In the genomic region with DNA sequence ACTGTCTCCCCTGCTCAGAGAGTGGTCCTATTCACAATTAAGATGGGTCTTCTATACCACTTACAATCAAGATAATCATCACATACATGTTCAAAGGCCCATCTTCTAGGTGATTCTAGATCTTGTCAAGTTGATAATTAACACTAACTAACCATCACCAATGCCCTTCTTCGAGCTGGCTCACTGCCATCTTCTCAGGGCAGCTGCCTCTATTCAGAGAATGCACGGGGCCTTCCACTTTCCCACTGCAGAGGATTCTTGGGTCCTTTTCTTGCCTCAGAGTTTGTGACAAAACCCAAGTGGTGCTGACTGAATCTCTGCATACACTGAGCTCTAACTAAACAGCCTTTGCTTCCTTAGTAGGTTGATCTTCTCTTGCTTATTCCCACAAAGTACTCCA, we compare ENCODE assay signal across 18 mouse cellular contexts.
"Had no signal": no experiment of that assay in that cellular context is flagged by ENCODE, and none has a peak within 500 bp of the region (broad histone marks: within the 10 kb centered on the region; RNA-seq: fewer than 3 reads in every experiment).

No protein-coding gene starts in this region.

- H3K9me3 ChIP-seq: lung, embryonic 15.5 days; megakaryocyte, embryonic 14.5 days; midbrain, embryonic 13.5 days; midbrain, embryonic 15.5 days; neural tube, embryonic 12.5 days; stomach, embryonic 15.5 days had no signal

- H3K27me3 ChIP-seq: lung, embryonic 15.5 days; midbrain, embryonic 13.5 days; midbrain, embryonic 15.5 days; neural tube, embryonic 12.5 days; stomach, embryonic 15.5 days had no signal

- ATAC-seq: liver, postnatal 0 days; lung, postnatal 0 days; midbrain, embryonic 13.5 days; midbrain, embryonic 15.5 days had no signal

- DNase-seq: liver, postnatal 0 days; lung, adult 2 months; lung, postnatal 14 days; lung, postnatal 36 days; right cerebral cortex, postnatal 14 days; thymus, adult 2 months; thymus, postnatal 25 days; thymus, postnatal 4 days had no signal

- H3K4me3 ChIP-seq: lung, embryonic 15.5 days; megakaryocyte, embryonic 14.5 days; midbrain, embryonic 13.5 days; midbrain, embryonic 15.5 days; neural tube, embryonic 12.5 days; stomach, embryonic 15.5 days had no signal

- H3K4me1 ChIP-seq: megakaryocyte, embryonic 14.5 days; midbrain, embryonic 15.5 days; neural tube, embryonic 12.5 days; stomach, embryonic 15.5 days had no signal

- H3K36me3 ChIP-seq: lung, embryonic 15.5 days; midbrain, embryonic 13.5 days; midbrain, embryonic 15.5 days; neural tube, embryonic 12.5 days; stomach, embryonic 15.5 days had no signal

- H3K4me2 ChIP-seq: lung, embryonic 15.5 days; midbrain, embryonic 11.5 days; midbrain, embryonic 13.5 days; midbrain, embryonic 15.5 days; neural tube, embryonic 12.5 days; stomach, embryonic 15.5 days had no signal

- H3K27ac ChIP-seq: lung, embryonic 15.5 days; macrophage; midbrain, embryonic 13.5 days; midbrain, embryonic 15.5 days; neural tube, embryonic 12.5 days; stomach, embryonic 15.5 days; stomach, postnatal 0 days had no signal

- H3K9ac ChIP-seq: liver, postnatal 0 days; lung, embryonic 15.5 days; midbrain, embryonic 13.5 days; midbrain, embryonic 15.5 days; neural tube, embryonic 12.5 days; stomach, embryonic 15.5 days had no signal
